Mouse (Mus musculus) liver (tissue): ENCODE data around the gene Emc10.
A peak's percentile ranks its signal among the peaks of the same experiment; 100 is the strongest.

Source experiments
- DNase-seq: peaks from one replicate; pipeline ENCODE4 v3.0.0-alpha.2; 2020; ENCODE audit warnings: mixed read lengths

Emc10 gene

GRCm38 (mm10) chr7:44484841-44485571, 11.3 kb downstream of the Emc10 start:
- DNase-seq = peak; percentile 87

- no peak for DNase-seq
Measured at GRCm38 (mm10) chr7:44484109-44484508, 12.2 kb downstream of the Emc10 start.

GRCm38 (mm10) chr7:44482836-44483435, 13.4 kb downstream of the Emc10 start:
- peak; percentile 70 for DNase-seq

- DNase-seq = no peak
Measured at GRCm38 (mm10) chr7:44475046-44475614, 21.2 kb downstream of the Emc10 start.

GRCm38 (mm10) chr7:44474419-44474818, 21.9 kb downstream of the Emc10 start:
- DNase-seq = no peak

- peak; percentile 10 for DNase-seq
Measured at GRCm38 (mm10) chr7:44472961-44473646, 23.2 kb downstream of the Emc10 start.

GRCm38 (mm10) chr7:44472558-44472885, 23.8 kb downstream of the Emc10 start:
- no peak for DNase-seq

GRCm38 (mm10) chr7:44471880-44472557, 24.3 kb downstream of the Emc10 start:
- DNase-seq = no peak

GRCm38 (mm10) chr7:44470696-44471612, 25.4 kb downstream of the Emc10 start:
- DNase-seq = no peak

- peak; percentile 79 for DNase-seq
Measured at GRCm38 (mm10) chr7:44469677-44470675, 26.4 kb downstream of the Emc10 start.

- DNase-seq = peak; percentile 77
Measured at GRCm38 (mm10) chr7:44468644-44469285, 27.6 kb downstream of the Emc10 start.

GRCm38 (mm10) chr7:44467811-44468411, 28.4 kb downstream of the Emc10 start, which contains the start of gene Josd2:
Gene Josd2 (plus strand): TSS chr7:44467980.
- DNase-seq = peak; percentile 94

GRCm38 (mm10) chr7:44466888-44467311, 29.4 kb downstream of the Emc10 start:
- peak; percentile 12 for DNase-seq

- peak; percentile 2 for DNase-seq
Measured at GRCm38 (mm10) chr7:44466006-44466887, 30.1 kb downstream of the Emc10 start.

- peak; percentile 14 for DNase-seq
Measured at GRCm38 (mm10) chr7:44465111-44465510, 31.2 kb downstream of the Emc10 start, which contains the start of gene Aspdh. Gene Aspdh (plus strand): TSS chr7:44465391.

GRCm38 (mm10) chr7:44464511-44464910, 31.8 kb downstream of the Emc10 start:
- DNase-seq = peak; percentile 34

- DNase-seq = peak; percentile 2
Measured at GRCm38 (mm10) chr7:44463556-44464225, 32.6 kb downstream of the Emc10 start.

GRCm38 (mm10) chr7:44463056-44463425, 33.3 kb downstream of the Emc10 start:
- DNase-seq = no peak
